Mouse (Mus musculus) hindbrain, embryonic 14.5 days (tissue): Measurements from ENCODE around the gene G3bp2. TPM values are rescaled to one million over a fixed set of nuclear protein-coding genes. Genes with fewer than 3 reads are reported as not detected.

ENCODE experiments used
- ATAC-seq: fragments of 200-750 bp; cut with Nextera tagmentation; 2 replicates; pipeline ENCODE4 v1.8.0; 2017; ENCODE audit warnings: moderate number of reproducible peaks, mild to moderate bottlenecking, moderate TSS enrichment, moderate library complexity; ENCODE audit not compliant: low FRiP score
- DNase-seq: peaks from one replicate; pipeline ENCODE4 v3.0.0-alpha.2; 2015; ENCODE audit warnings: low spot score
- H3K27ac ChIP-seq: fragments of 300-500 bp; sonication (generic); 2 replicates; pipeline ENCODE4 v1.5.1; 2014; ENCODE audit warnings: mild to moderate bottlenecking, moderate library complexity
- H3K27me3 ChIP-seq: fragments of 300-500 bp; sonication (generic); 2 replicates; pipeline ENCODE4 v1.6.1; 2014; ENCODE audit warnings: mild to moderate bottlenecking, low read length, mixed read lengths; ENCODE audit not compliant: control insufficient read depth, insufficient read depth
- H3K36me3 ChIP-seq: fragments of 300-500 bp; sonication (generic); replicated peaks from 2 replicates; pipeline ENCODE4 v1.6.1; 2014; ENCODE audit not compliant: control insufficient read depth, insufficient read depth
- H3K4me1 ChIP-seq: fragments of 300-500 bp; sonication (generic); replicated peaks from 2 replicates; pipeline ENCODE4 v1.6.1; 2014; ENCODE audit warnings: antibody characterized with exemption, low read length, mixed read lengths; ENCODE audit not compliant: control insufficient read depth, insufficient read depth
- H3K4me2 ChIP-seq: fragments of 300-500 bp; sonication (generic); replicated peaks from 2 replicates; pipeline ENCODE4 v1.6.1; 2014; ENCODE audit warnings: mild to moderate bottlenecking, moderate library complexity
- H3K4me3 ChIP-seq: fragments of 300-500 bp; sonication (generic); replicated peaks from 2 replicates; pipeline ENCODE4 v1.5.1; 2014; ENCODE audit warnings: mild to moderate bottlenecking, low read length
- H3K9ac ChIP-seq: fragments of 300-500 bp; sonication (generic); 2 replicates; pipeline ENCODE4 v1.6.1; 2014
- H3K9me3 ChIP-seq: fragments of 300-500 bp; sonication (generic); 2 replicates; pipeline ENCODE4 v1.6.1; 2016; ENCODE audit warnings: low read length; ENCODE audit not compliant: control insufficient read depth
- WGBS: fragments of 180-500 bp; shearing (Covaris S2); extraction: QIAGEN DNeasy Blood & Tissue Kit; methylation state at CpG from one replicate; pipeline ENCODE4 v1.1.7; 2014; 5-methylcytosine and 5-hydroxymethylcytosine counted together
- polyA plus RNA-seq: library from polyadenylated mRNA; unstranded; fragments of >200 nt; fragmentation: Nextera tagmentation; extraction: Ambion mirVana; gene quantifications from 2 replicates; pipeline ENCODE4 v1.2.1, GENCODE M21; 2014

The G3bp2 gene
- polyA plus RNA-seq, 1 experiment from 2014 or later: 377 TPM

- peak; percentile 62; the same call in 1 of the 2 replicates for ATAC-seq
- H3K27ac ChIP-seq: no peak overlapping the region; the same call in 1 of the 2 replicates
- H3K36me3 ChIP-seq: no peaks in the 10 kb centered on the region
- no peaks in the 10 kb centered on the region for H3K27me3 ChIP-seq
- 42% methylated on average over 10 of the region's 10 CpGs for WGBS
- H3K4me1 ChIP-seq: no peaks in the 10 kb centered on the region
- no peak overlapping the region for H3K4me2 ChIP-seq
- no peak overlapping the region for H3K9ac ChIP-seq
- DNase-seq: peak; percentile 51
- no peaks in the 10 kb centered on the region for H3K9me3 ChIP-seq
- no peak overlapping the region for H3K4me3 ChIP-seq
Measured at GRCm38 (mm10) chr5:92106327-92107125, 23.0 kb upstream of the G3bp2 start.

- no peak for DNase-seq
Measured at GRCm38 (mm10) chr5:92103816-92104415, 20.4 kb upstream of the G3bp2 start.

GRCm38 (mm10) chr5:92103062-92103461, 19.5 kb upstream of the G3bp2 start:
- H3K9me3 ChIP-seq: no peaks in the 10 kb centered on the region

More at GRCm38 (mm10) chr5:92103816-92104415, 20.4 kb upstream of the G3bp2 start:
- WGBS: 68% methylated on average over 13 of the region's 13 CpGs
- H3K4me1 ChIP-seq: no peaks in the 10 kb centered on the region
- peak; percentile 42; the same call in 1 of the 2 replicates for ATAC-seq
- no peaks in the 10 kb centered on the region for H3K36me3 ChIP-seq
- H3K27me3 ChIP-seq: no peaks in the 10 kb centered on the region
- no peak overlapping the region for H3K4me2 ChIP-seq
- no peak overlapping the region for H3K27ac ChIP-seq
- no peak overlapping the region for H3K9ac ChIP-seq
- H3K9me3 ChIP-seq: no peaks in the 10 kb centered on the region
- no peak overlapping the region for H3K4me3 ChIP-seq

GRCm38 (mm10) chr5:92101601-92102000, 18.1 kb upstream of the G3bp2 start:
- Histone ChIP-seq H3K4me3 (no peak overlapping the region), H3K4me2 (no peak overlapping the region), H3K27ac (no peak overlapping the region), H3K9ac (no peak overlapping the region), H3K4me1 (no peaks in the 10 kb centered on the region), H3K27me3 (no peaks in the 10 kb centered on the region), H3K9me3 (no peaks in the 10 kb centered on the region), H3K36me3 (no peaks in the 10 kb centered on the region)
- WGBS: 93% methylated on average over 8 of the region's 8 CpGs
- no peak for DNase-seq
- no peak for ATAC-seq

More at GRCm38 (mm10) chr5:92103062-92103461, 19.5 kb upstream of the G3bp2 start:
- Histone ChIP-seq H3K4me1 (no peaks in the 10 kb centered on the region), H3K27me3 (no peaks in the 10 kb centered on the region), H3K36me3 (no peaks in the 10 kb centered on the region), H3K4me3 (no peak overlapping the region), H3K4me2 (no peak overlapping the region), H3K9ac (no peak overlapping the region; the same call in 1 of the 2 replicates), H3K27ac (no peak overlapping the region)
- WGBS: 68% methylated on average over 6 of the region's 6 CpGs
- ATAC-seq (0 out of 2 replicates have a peak, but pooled peaks have one; percentile 12), DNase-seq (no peak)

- no peak overlapping the region for H3K9ac ChIP-seq
- no peak overlapping the region for H3K27ac ChIP-seq
- ATAC-seq (no peak), DNase-seq (no peak)
- H3K9me3 ChIP-seq: no peaks in the 10 kb centered on the region
- H3K27me3 ChIP-seq: no peaks in the 10 kb centered on the region
- no peaks in the 10 kb centered on the region for H3K36me3 ChIP-seq
- no peaks in the 10 kb centered on the region for H3K4me1 ChIP-seq
- H3K4me3 ChIP-seq: no peak overlapping the region
- 68% methylated on average over 13 of the region's 13 CpGs for WGBS
- no peak overlapping the region for H3K4me2 ChIP-seq
Measured at GRCm38 (mm10) chr5:92098351-92099109, 15.0 kb upstream of the G3bp2 start.

GRCm38 (mm10) chr5:92097779-92098178, 14.3 kb upstream of the G3bp2 start:
- no peaks in the 10 kb centered on the region for H3K36me3 ChIP-seq
- ATAC-seq (no peak), DNase-seq (no peak)
- no peaks in the 10 kb centered on the region for H3K27me3 ChIP-seq
- no peaks in the 10 kb centered on the region for H3K9me3 ChIP-seq
- H3K4me2 ChIP-seq: no peak overlapping the region
- no peak overlapping the region for H3K4me3 ChIP-seq
- no peak overlapping the region for H3K27ac ChIP-seq
- H3K9ac ChIP-seq: no peak overlapping the region
- no peaks in the 10 kb centered on the region for H3K4me1 ChIP-seq
- 96% methylated on average over 4 of the region's 4 CpGs for WGBS

GRCm38 (mm10) chr5:92096786-92097185, 13.3 kb upstream of the G3bp2 start:
- Histone ChIP-seq H3K4me1 (no peaks in the 10 kb centered on the region), H3K9ac (no peak overlapping the region), H3K36me3 (no peaks in the 10 kb centered on the region), H3K4me3 (no peak overlapping the region), H3K27ac (no peak overlapping the region), H3K4me2 (no peak overlapping the region), H3K9me3 (no peaks in the 10 kb centered on the region), H3K27me3 (no peaks in the 10 kb centered on the region)
- 88% methylated on average over 6 of the region's 6 CpGs for WGBS
- ATAC-seq (no peak), DNase-seq (no peak)

- H3K4me2 ChIP-seq: no peak overlapping the region
- H3K27ac ChIP-seq: no peak overlapping the region
- no peak overlapping the region for H3K9ac ChIP-seq
- no peaks in the 10 kb centered on the region for H3K36me3 ChIP-seq
- H3K9me3 ChIP-seq: no peaks in the 10 kb centered on the region
- H3K4me1 ChIP-seq: no peaks in the 10 kb centered on the region
- ATAC-seq (no peak), DNase-seq (no peak)
- WGBS: 84% methylated on average over 3 of the region's 3 CpGs
- H3K4me3 ChIP-seq: no peak overlapping the region
- H3K27me3 ChIP-seq: no peaks in the 10 kb centered on the region
Measured at GRCm38 (mm10) chr5:92094062-92094415, 10.5 kb upstream of the G3bp2 start.
